ENCODE assay signal across 22 mouse cellular contexts in genomic region chr8:47048584-47048983, GRCm38 (mm10).
"Had no signal": no experiment of that assay in that cellular context is flagged by ENCODE, and none has a peak within 500 bp of the region (broad histone marks: within the 10 kb centered on the region; RNA-seq: fewer than 3 reads in every experiment).

No protein-coding gene starts in this region.

- H3K4me3 ChIP-seq: kidney, embryonic 15.5 days; limb, embryonic 10.5 days; limb, embryonic 13.5 days; liver, embryonic 12.5 days; liver, embryonic 15.5 days; megakaryocyte, embryonic 14.5 days; midbrain, embryonic 10.5 days; midbrain, embryonic 13.5 days; myocyte; neural tube, embryonic 13.5 days had no signal

- H3K4me1 ChIP-seq: limb, embryonic 13.5 days; liver, embryonic 12.5 days; liver, embryonic 15.5 days; megakaryocyte, embryonic 14.5 days; midbrain, embryonic 10.5 days; midbrain, embryonic 13.5 days; neural tube, embryonic 13.5 days had no signal

- H3K9ac ChIP-seq: kidney, embryonic 15.5 days; limb, embryonic 13.5 days; liver, embryonic 12.5 days; liver, embryonic 15.5 days; midbrain, embryonic 13.5 days; neural tube, embryonic 13.5 days had no signal

- DNase-seq: kidney, adult 11 months; kidney, adult 8-10 months; kidney, postnatal 10 days; kidney, postnatal 36 days; liver; lung, postnatal 14 days; retina, postnatal 1 day; right cerebral cortex, postnatal 25 days; spleen, adult 18-20 months; thymus, adult 18-20 months; thymus, postnatal 36 days had no signal

- H3K4me2 ChIP-seq: kidney, embryonic 15.5 days; limb, embryonic 13.5 days; liver, embryonic 12.5 days; liver, embryonic 15.5 days; midbrain, embryonic 13.5 days; neural tube, embryonic 13.5 days had no signal

- ATAC-seq: liver, embryonic 12.5 days; midbrain, embryonic 13.5 days; midbrain, embryonic 16.5 days had no signal

- H3K9me3 ChIP-seq: kidney, embryonic 15.5 days; limb, embryonic 10.5 days; liver, embryonic 12.5 days; liver, embryonic 15.5 days; megakaryocyte, embryonic 14.5 days had no signal

- H3K27ac ChIP-seq: kidney, embryonic 15.5 days; limb, embryonic 10.5 days; limb, embryonic 13.5 days; liver, embryonic 12.5 days; liver, embryonic 15.5 days; midbrain, embryonic 10.5 days; midbrain, embryonic 13.5 days; neural tube, embryonic 13.5 days had no signal

- H3K27me3 ChIP-seq: kidney, embryonic 15.5 days; limb, embryonic 13.5 days; liver, embryonic 12.5 days; liver, embryonic 15.5 days; megakaryocyte, embryonic 14.5 days; midbrain, embryonic 13.5 days; neural tube, embryonic 13.5 days had no signal

- H3K36me3 ChIP-seq: kidney, embryonic 15.5 days; limb, embryonic 10.5 days; limb, embryonic 13.5 days; liver, embryonic 12.5 days; liver, embryonic 15.5 days; midbrain, embryonic 10.5 days; midbrain, embryonic 13.5 days; neural tube, embryonic 13.5 days had no signal
